Mouse (Mus musculus): Measurements from ENCODE around the gene Slc5a5.
A peak's percentile ranks its signal among the peaks of the same experiment; 100 is the strongest.

The Slc5a5 gene

GRCm38 (mm10) chr8:70892022-70892895 is at the start of gene Slc5a5:
Slc5a5 (minus strand) TSS chr8:70892757.
- no peak for ATAC-seq (ENCODE audit: low TSS enrichment)

- ATAC-seq (ENCODE audit: low TSS enrichment) = peak; percentile 44; the same call in 1 of the 2 replicates
Observed at GRCm38 (mm10) chr8:70941478-70941877, 48.9 kb upstream of the Slc5a5 start.

GRCm38 (mm10) chr8:70937200-70937599 is 44.6 kb upstream of the Slc5a5 start:
- no peak for ATAC-seq (ENCODE audit: low TSS enrichment)

- ATAC-seq (ENCODE audit: low TSS enrichment) = peak; percentile 86
Observed at GRCm38 (mm10) chr8:70934786-70935185, 42.2 kb upstream of the Slc5a5 start.

GRCm38 (mm10) chr8:70933036-70933435 is 40.5 kb upstream of the Slc5a5 start:
- ATAC-seq (ENCODE audit: low TSS enrichment) = no peak

- ATAC-seq (ENCODE audit: low TSS enrichment) = no peak
Observed at GRCm38 (mm10) chr8:70931731-70932130, 39.2 kb upstream of the Slc5a5 start.

GRCm38 (mm10) chr8:70928778-70929322 is 36.3 kb upstream of the Slc5a5 start:
- no peak for ATAC-seq (ENCODE audit: low TSS enrichment)

- no peak for ATAC-seq (ENCODE audit: low TSS enrichment)
Observed at GRCm38 (mm10) chr8:70928096-70928495, 35.5 kb upstream of the Slc5a5 start.

- ATAC-seq (ENCODE audit: low TSS enrichment) = peak; percentile 93
Observed at GRCm38 (mm10) chr8:70926396-70926795, 33.8 kb upstream of the Slc5a5 start.

- no peak for ATAC-seq (ENCODE audit: low TSS enrichment)
Observed at GRCm38 (mm10) chr8:70925754-70926153, 33.2 kb upstream of the Slc5a5 start.

GRCm38 (mm10) chr8:70924151-70924550 is 31.6 kb upstream of the Slc5a5 start:
- no peak for ATAC-seq (ENCODE audit: low TSS enrichment)

- ATAC-seq (ENCODE audit: low TSS enrichment) = no peak
Observed at GRCm38 (mm10) chr8:70920049-70920922, 27.7 kb upstream of the Slc5a5 start.

- ATAC-seq (ENCODE audit: low TSS enrichment) = no peak; the same call in 1 of the 2 replicates
Observed at GRCm38 (mm10) chr8:70914704-70915103, 22.1 kb upstream of the Slc5a5 start.

- ATAC-seq (ENCODE audit: low TSS enrichment) = no peak
Observed at GRCm38 (mm10) chr8:70913523-70913922, 21.0 kb upstream of the Slc5a5 start.

- no peak for ATAC-seq (ENCODE audit: low TSS enrichment)
Observed at GRCm38 (mm10) chr8:70912955-70913354, 20.4 kb upstream of the Slc5a5 start.

GRCm38 (mm10) chr8:70911596-70911995 is 19.0 kb upstream of the Slc5a5 start:
- no peak for ATAC-seq (ENCODE audit: low TSS enrichment)

- no peak for ATAC-seq (ENCODE audit: low TSS enrichment)
Observed at GRCm38 (mm10) chr8:70907518-70907917, 15.0 kb upstream of the Slc5a5 start.

- peak; percentile 87 for ATAC-seq (ENCODE audit: low TSS enrichment)
Observed at GRCm38 (mm10) chr8:70905831-70906736, 13.5 kb upstream of the Slc5a5 start, which contains the start of gene Map1s. Map1s (plus strand) TSS chr8:70905932.

GRCm38 (mm10) chr8:70905463-70905830 is 12.9 kb upstream of the Slc5a5 start:
- peak; percentile 18; the same call in 1 of the 2 replicates for ATAC-seq (ENCODE audit: low TSS enrichment)

- no peak for ATAC-seq (ENCODE audit: low TSS enrichment)
Observed at GRCm38 (mm10) chr8:70904532-70904931, 12.0 kb upstream of the Slc5a5 start.

GRCm38 (mm10) chr8:70903582-70903981 is 11.0 kb upstream of the Slc5a5 start:
- ATAC-seq (ENCODE audit: low TSS enrichment) = no peak

Measured in frontal cortex, adult (tissue).